Mouse (Mus musculus) cortical plate, adult 2 months (tissue): ENCODE data around the gene Pnpla5.

ENCODE experiments used
- CTCF ChIP-seq: fragments of 200-500 bp; IDR thresholded peaks from 2 replicates; pipeline ENCODE4 v1.5.1; 2011; ENCODE audit warnings: mild to moderate bottlenecking, control low read depth, low read length; ENCODE audit not compliant: insufficient read depth; ENCODE audit errors: extremely low read depth
- POLR2A ChIP-seq: fragments of 200-500 bp; IDR thresholded peaks from 2 replicates; pipeline ENCODE4 v1.6.1; 2011; ENCODE audit warnings: mild to moderate bottlenecking, low read length, control low read depth; ENCODE audit not compliant: insufficient read depth; ENCODE audit errors: extremely low read depth

GRCm38 (mm10) chr15:84166818-84167217 is 43.8 kb upstream of the Pnpla5 start:
- TF ChIP-seq POLR2A (no peak), CTCF (no peak)
